Mouse (Mus musculus): ENCODE data around the gene Olfr651. TPM values are rescaled to one million over a fixed set of nuclear protein-coding genes. Genes with fewer than 3 reads are reported as not detected.

Olfr651 gene
- polyA plus RNA-seq, 1 experiment from 2014 or later: not detected

- Histone ChIP-seq H3K9me3 (no peaks in the 10 kb centered on the region), H3K36me3 (no peaks in the 10 kb centered on the region), H3K4me2 (replicated peaks) (no peak overlapping the region), H3K27me3 (no peaks in the 10 kb centered on the region), H3K4me3 (no peak overlapping the region), H3K27ac (replicated peaks) (no peak overlapping the region), H3K9ac (replicated peaks) (no peak overlapping the region), H3K4me1 (no peaks in the 10 kb centered on the region)
- WGBS: 7% methylated on average over 3 of the region's 3 CpGs
- ATAC-seq (replicated peaks): no peak
Observed at GRCm38 (mm10) chr7:104603173-104603572, 53.2 kb downstream of the Olfr651 start.

Other genes starting within 250 kb of the Olfr651 start
- gene Trim12a, start 234.7 kb upstream of the Olfr651 start, polyA plus RNA-seq (2015; fragmentation: Nextera tagmentation; extraction: Ambion mirVana): 1.2 and 2.0 TPM in 2 replicates
- gene Trim34b, start 220.7 kb upstream of the Olfr651 start, polyA plus RNA-seq (2015; fragmentation: Nextera tagmentation; extraction: Ambion mirVana): not detected in 2 replicates
- gene Trim12c, start 196.8 kb upstream of the Olfr651 start, polyA plus RNA-seq (2015; fragmentation: Nextera tagmentation; extraction: Ambion mirVana): 0.80 and 0.98 TPM in 2 replicates
- gene Trim30b, start 180.2 kb upstream of the Olfr651 start, polyA plus RNA-seq (2015; fragmentation: Nextera tagmentation; extraction: Ambion mirVana): not detected in 2 replicates
- not detected in 2 replicates for gene Trim30c, start 149.3 kb upstream of the Olfr651 start, polyA plus RNA-seq (2015; fragmentation: Nextera tagmentation; extraction: Ambion mirVana)
- 0.41 and 0.43 TPM in 2 replicates for gene Trim30a, start 84.9 kb upstream of the Olfr651 start, polyA plus RNA-seq (2015; fragmentation: Nextera tagmentation; extraction: Ambion mirVana)
- 0.14 and 0.28 TPM in 2 replicates for gene Trim30d, start 42.3 kb upstream of the Olfr651 start, polyA plus RNA-seq (2015; fragmentation: Nextera tagmentation; extraction: Ambion mirVana)
- gene Olfr652, start 10.8 kb downstream of the Olfr651 start, polyA plus RNA-seq (2015; fragmentation: Nextera tagmentation; extraction: Ambion mirVana): not detected in 2 replicates
- not detected in 2 replicates for gene Olfr653, start 27.2 kb downstream of the Olfr651 start, polyA plus RNA-seq (2015; fragmentation: Nextera tagmentation; extraction: Ambion mirVana)
- not detected in 2 replicates for gene Olfr654, start 36.9 kb downstream of the Olfr651 start, polyA plus RNA-seq (2015; fragmentation: Nextera tagmentation; extraction: Ambion mirVana)
- gene Olfr655, start 51.6 kb downstream of the Olfr651 start, polyA plus RNA-seq (2015; fragmentation: Nextera tagmentation; extraction: Ambion mirVana): 0.15 TPM in 1 of 2 replicates, not detected in the other
- gene Olfr656, start 63.8 kb downstream of the Olfr651 start, polyA plus RNA-seq (2015; fragmentation: Nextera tagmentation; extraction: Ambion mirVana): not detected in 2 replicates
- gene Olfr657, start 74.7 kb downstream of the Olfr651 start, polyA plus RNA-seq (2015; fragmentation: Nextera tagmentation; extraction: Ambion mirVana): not detected in 2 replicates
- 0.08 TPM in 1 of 2 replicates, not detected in the other for gene Olfr658, start 97.2 kb downstream of the Olfr651 start, polyA plus RNA-seq (2015; fragmentation: Nextera tagmentation; extraction: Ambion mirVana)
- not detected in 2 replicates for gene Olfr659, start 116.6 kb downstream of the Olfr651 start, polyA plus RNA-seq (2015; fragmentation: Nextera tagmentation; extraction: Ambion mirVana)
- gene Olfr661, start 136.4 kb downstream of the Olfr651 start, polyA plus RNA-seq (2015; fragmentation: Nextera tagmentation; extraction: Ambion mirVana): not detected in 2 replicates
- gene Usp17le, start 227.3 kb downstream of the Olfr651 start, polyA plus RNA-seq (2015; fragmentation: Nextera tagmentation; extraction: Ambion mirVana): not detected in 2 replicates